23 mouse cellular contexts compared by ENCODE assay signal in genomic region chr2:167551342-167551920, GRCm38 (mm10). TPM values are rescaled to one million over a fixed set of nuclear protein-coding genes. Genes with fewer than 3 reads are reported as not detected.
DNase-seq lines count a peak whose midpoint lies in the region; ATAC-seq and TF ChIP-seq lines count a peak whose summit lies in the region.
"Had no signal": no experiment of that assay in that cellular context is flagged by ENCODE, and none has a peak within 500 bp of the region (broad histone marks: within the 10 kb centered on the region; RNA-seq: fewer than 3 reads in every experiment).

No protein-coding gene starts in this region.

- peaks cover 36% of the 10 kb centered on the region for H3K4me1 ChIP-seq in heart, embryonic 12.5 days (replicated peaks)
- peaks cover 50% of the 10 kb centered on the region for H3K4me1 ChIP-seq in embryonic facial prominence, embryonic 10.5 days
- H3K4me1 ChIP-seq in thymus, adult 2 months (replicated peaks; ENCODE audit: control insufficient read depth, insufficient read depth, low read length): peaks cover 54% of the 10 kb centered on the region
- peaks cover 19% of the 10 kb centered on the region for H3K4me1 ChIP-seq in kidney, embryonic 15.5 days

- no peaks in the 10 kb centered on the region for H3K36me3 ChIP-seq in heart, embryonic 12.5 days
- H3K36me3 ChIP-seq in embryonic facial prominence, embryonic 10.5 days (replicated peaks): no peaks in the 10 kb centered on the region
- no peaks in the 10 kb centered on the region for H3K36me3 ChIP-seq in thymus, adult 2 months (ENCODE audit: control insufficient read depth, insufficient read depth, low read length)
- H3K36me3 ChIP-seq in kidney, embryonic 15.5 days: no peaks in the 10 kb centered on the region
- H3K36me3 ChIP-seq: limb, embryonic 15.5 days; midbrain, embryonic 12.5 days had no signal

- no peak overlapping the region for H3K9ac ChIP-seq in heart, embryonic 12.5 days
- no peak overlapping the region for H3K9ac ChIP-seq in kidney, embryonic 15.5 days
- H3K9ac ChIP-seq: limb, embryonic 15.5 days; midbrain, embryonic 12.5 days had no signal

- H3K27ac ChIP-seq in heart, embryonic 12.5 days (ENCODE audit: poor library complexity, severe bottlenecking): 0 out of 2 replicates have a peak overlapping the region, but pooled peaks have one; percentile 14
- H3K27ac ChIP-seq in embryonic facial prominence, embryonic 10.5 days (replicated peaks): peak overlapping the region; percentile 68
- peak overlapping the region; percentile 19 for H3K27ac ChIP-seq in thymus, adult 2 months (ENCODE audit: control insufficient read depth, insufficient read depth, low read length)
- no peak overlapping the region for H3K27ac ChIP-seq in kidney, embryonic 15.5 days
- H3K27ac ChIP-seq: hindbrain, postnatal 0 days; limb, embryonic 15.5 days; midbrain, embryonic 12.5 days had no signal

- no peak for TF ChIP-seq CTCF in thymus, adult 2 months (IDR thresholded peaks at IDR 0.05; ENCODE audit: borderline replicate concordance, control insufficient read depth, extremely low read depth, insufficient read depth, low read length, poor library complexity)

- H3K27me3 ChIP-seq in heart, embryonic 12.5 days (replicated peaks): no peaks in the 10 kb centered on the region
- no peaks in the 10 kb centered on the region for H3K27me3 ChIP-seq in embryonic facial prominence, embryonic 10.5 days (replicated peaks; ENCODE audit: low read depth, poor library complexity, severe bottlenecking)
- H3K27me3 ChIP-seq in thymus, adult 2 months (ENCODE audit: control insufficient read depth, insufficient read depth, low read length): no peaks in the 10 kb centered on the region
- H3K27me3 ChIP-seq in kidney, embryonic 15.5 days: no peaks in the 10 kb centered on the region
- H3K27me3 ChIP-seq: limb, embryonic 15.5 days; midbrain, embryonic 12.5 days had no signal

- no peak for DNase-seq in heart, adult 8-10 months (ENCODE audit: low spot score)
- peak; percentile 83 for DNase-seq in A20 (ENCODE audit: low read depth, low spot score)
- DNase-seq in embryonic facial prominence, embryonic 10.5 days (ENCODE audit: low spot score): no peak
- peak; percentile 44 for DNase-seq in thymus, adult 2 months
- no peak for DNase-seq in MN1 (ENCODE audit: low spot score)
- DNase-seq in ovary, postnatal 14 days (ENCODE audit: low spot score): no peak
- DNase-seq: adrenal gland, postnatal 10 days; cerebellum, adult 18-20 months; cerebellum, postnatal 36 days; gastrocnemius, postnatal 25 days; heart, postnatal 36 days; kidney, adult 11 months; kidney, postnatal 10 days; right cerebral cortex, postnatal 25 days had no signal

- no peaks in the 10 kb centered on the region for H3K9me3 ChIP-seq in heart, embryonic 12.5 days (replicated peaks)
- H3K9me3 ChIP-seq in embryonic facial prominence, embryonic 10.5 days: no peaks in the 10 kb centered on the region
- H3K9me3 ChIP-seq in kidney, embryonic 15.5 days (replicated peaks): no peaks in the 10 kb centered on the region
- H3K9me3 ChIP-seq: limb, embryonic 15.5 days; midbrain, embryonic 12.5 days had no signal

- TF ChIP-seq POLR2A in thymus, adult 2 months (IDR thresholded peaks at IDR 0.05; ENCODE audit: control insufficient read depth, extremely low read depth, insufficient read depth, low read length, poor library complexity): no peak

- ATAC-seq in heart, embryonic 12.5 days (ENCODE audit: insufficient number of reproducible peaks, low FRiP score): no peak
- ATAC-seq in kidney, embryonic 15.5 days (replicated peaks; ENCODE audit: low FRiP score): no peak
- ATAC-seq: forebrain, embryonic 14.5 days; hindbrain, postnatal 0 days; lung, postnatal 0 days had no signal

- WGBS in heart, embryonic 12.5 days: 79% methylated on average over 8 of the region's 8 CpGs
- 74% methylated on average over 8 of the region's 8 CpGs for WGBS in embryonic facial prominence, embryonic 10.5 days
- 46% methylated on average over 8 of the region's 8 CpGs for WGBS in thymus, adult 2 months
- WGBS in kidney, embryonic 15.5 days: 79% methylated on average over 8 of the region's 8 CpGs

- no peak overlapping the region for H3K4me3 ChIP-seq in heart, embryonic 12.5 days
- no peak overlapping the region for H3K4me3 ChIP-seq in embryonic facial prominence, embryonic 10.5 days
- H3K4me3 ChIP-seq in thymus, adult 2 months (ENCODE audit: control insufficient read depth, insufficient read depth, low read length): no peak overlapping the region
- no peak overlapping the region for H3K4me3 ChIP-seq in kidney, embryonic 15.5 days (replicated peaks)
- H3K4me3 ChIP-seq: erythroblast, embryonic 14.5 days; limb, embryonic 15.5 days; midbrain, embryonic 12.5 days had no signal

- H3K4me2 ChIP-seq in heart, embryonic 12.5 days: no peak overlapping the region
- H3K4me2 ChIP-seq in kidney, embryonic 15.5 days: no peak overlapping the region
- H3K4me2 ChIP-seq: heart, embryonic 11.5 days; limb, embryonic 15.5 days; midbrain, embryonic 12.5 days had no signal

RNA-seq across cellular contexts. Expression of gene Snai1, which starts 13.4 kb away (rescaled TPM):
- 18.8 and 21.4 TPM in 2 replicates for polyA plus RNA-seq in heart, embryonic 12.5 days (2016; fragmentation: Nextera tagmentation; extraction: Ambion mirVana)
- total RNA-seq in heart, adult 8-10 months (2022): 1 to 10 TPM; 1.2 to 2.2 (median 1.4) TPM
- 86.3 and 93.8 TPM in 2 replicates for polyA plus RNA-seq in embryonic facial prominence, embryonic 10.5 days (2016; fragmentation: Nextera tagmentation; extraction: Ambion mirVana)
- 10.6 and 10.7 TPM in 2 replicates for polyA plus RNA-seq in thymus, adult 2 months (2012; rRNA removed)
- 34.3 and 37.7 TPM in 2 replicates for polyA plus RNA-seq in kidney, embryonic 15.5 days (2015; fragmentation: Nextera tagmentation; extraction: Ambion mirVana)
- polyA plus RNA-seq: erythroblast, embryonic 14.5 days had no signal

RNA-seq across cellular contexts. Expression of gene Spata2, which starts 58.7 kb away (rescaled TPM):
- 14.6 and 15.4 TPM in 2 replicates for polyA plus RNA-seq in heart, embryonic 12.5 days (2016; fragmentation: Nextera tagmentation; extraction: Ambion mirVana)
- total RNA-seq in heart, adult 8-10 months (2022): 10 to 100 TPM; 10.3 to 17.0 (median 15.9) TPM
- polyA plus RNA-seq in embryonic facial prominence, embryonic 10.5 days (2016; fragmentation: Nextera tagmentation; extraction: Ambion mirVana): 19.6 TPM in 2 replicates
- polyA plus RNA-seq in thymus, adult 2 months (2012; rRNA removed): 60.6 and 65.2 TPM in 2 replicates
- 17.8 and 17.9 TPM in 2 replicates for polyA plus RNA-seq in kidney, embryonic 15.5 days (2015; fragmentation: Nextera tagmentation; extraction: Ambion mirVana)

RNA-seq across cellular contexts. Expression of gene Rnf114, which starts 59.0 kb away (rescaled TPM):
- 61.4 and 62.9 TPM in 2 replicates for polyA plus RNA-seq in heart, embryonic 12.5 days (2016; fragmentation: Nextera tagmentation; extraction: Ambion mirVana)
- 10 to 100 TPM; 66.2 to 82.2 (median 75.4) TPM for total RNA-seq in heart, adult 8-10 months (2022)
- 133 and 142 TPM in 2 replicates for polyA plus RNA-seq in embryonic facial prominence, embryonic 10.5 days (2016; fragmentation: Nextera tagmentation; extraction: Ambion mirVana)
- polyA plus RNA-seq in thymus, adult 2 months (2012; rRNA removed): 189 and 234 TPM in 2 replicates
- polyA plus RNA-seq in kidney, embryonic 15.5 days (2015; fragmentation: Nextera tagmentation; extraction: Ambion mirVana): 89.9 and 91.9 TPM in 2 replicates

Comparison
In these comparisons a context has a peak if more than half of its experiments do, and no peak if none do; other contexts are left out.
1. DNase-seq: peak in A20 (single experiment) and thymus, adult 2 months (single experiment); none in heart, adult 8-10 months (single experiment), embryonic facial prominence, embryonic 10.5 days (single experiment), MN1 (single experiment) and ovary, postnatal 14 days (single experiment).